Mouse (Mus musculus): ENCODE data around the gene Snx29. TPM values are rescaled to one million over a fixed set of nuclear protein-coding genes. Genes with fewer than 3 reads are reported as not detected.
"Not testable (repeated sequence)": the region's sequence is repeated elsewhere in the genome, so short reads cannot be mapped to it uniquely, and the experiment has no call there.

Snx29 gene
- 6.9 and 10.8 TPM in 2 replicates for polyA plus RNA-seq (2015; fragmentation: Nextera tagmentation; extraction: Ambion mirVana)

DNA sequence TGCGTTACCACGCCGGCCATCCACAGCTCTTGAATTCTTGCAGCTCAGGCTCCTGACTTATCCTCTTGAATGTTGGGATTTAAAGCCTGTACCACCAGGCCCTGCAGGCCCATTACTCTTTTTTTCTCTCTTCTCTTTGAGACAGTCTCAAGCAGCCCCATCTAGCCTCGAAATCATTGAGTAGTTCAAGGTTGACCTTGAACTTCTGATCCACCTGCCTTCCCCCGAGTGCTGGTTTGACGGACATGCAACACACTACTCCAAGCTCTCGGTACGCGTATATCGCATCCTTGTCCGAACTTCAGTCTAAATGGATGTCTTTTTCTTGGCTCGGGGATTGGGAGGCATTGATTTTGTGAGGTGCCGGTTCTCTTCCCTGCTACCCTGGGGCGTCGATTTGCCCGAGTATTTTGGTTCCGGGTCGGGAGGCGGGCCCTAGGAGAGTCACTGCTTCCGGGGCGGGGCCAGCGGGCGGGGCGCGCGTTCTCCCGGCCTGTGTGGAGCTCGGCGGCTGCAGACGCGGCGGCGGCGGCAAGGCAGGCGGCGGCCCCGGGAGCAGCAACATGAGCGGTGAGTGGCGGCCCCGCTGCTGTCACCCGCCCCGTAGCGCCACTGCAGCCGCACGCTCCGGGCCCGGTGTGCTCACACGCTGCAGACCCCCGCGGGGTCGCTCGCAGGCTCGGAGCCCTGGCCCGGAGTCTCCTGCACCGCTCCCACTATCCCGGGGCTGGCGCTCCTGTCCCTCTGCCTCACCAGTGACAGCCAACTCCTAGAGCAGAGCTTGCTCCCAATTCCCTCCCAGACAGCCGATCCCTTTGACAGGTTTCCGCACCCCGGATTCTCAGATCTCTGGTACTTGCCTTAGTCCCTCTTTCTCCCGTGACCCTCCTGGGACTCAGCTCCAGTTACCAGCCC, at the start of gene Snx29:
Gene Snx29 (plus strand): TSS at position 500 of the 915 bp plus-strand sequence.
- DNase-seq (ENCODE audit: low spot score) (peak; percentile 95), ATAC-seq (replicated peaks; ENCODE audit: low FRiP score, low read depth) (peak; percentile 96)
- peak within 1 kb of the TSS; percentile 77 for H3K4me3 ChIP-seq (replicated peaks; ENCODE audit: low read depth, low read length)
- no peaks in the 10 kb centered on the region for H3K27me3 ChIP-seq (ENCODE audit: insufficient read depth, low read length)
- no peaks in the 10 kb centered on the region for H3K9me3 ChIP-seq (replicated peaks; ENCODE audit: low read length)
- H3K27ac ChIP-seq = peak within 1 kb of the TSS; percentile 85
- no peaks in the 10 kb centered on the region for H3K36me3 ChIP-seq (ENCODE audit: insufficient read depth, low read length)
- peak within 1 kb of the TSS; percentile 75 for H3K9ac ChIP-seq (ENCODE audit: low read depth, low read length)
- 5% methylated on average over 53 of the region's 61 CpGs for WGBS
- H3K4me2 ChIP-seq (ENCODE audit: low read length) = peak within 1 kb of the TSS; percentile 76
- no peaks in the 10 kb centered on the region for H3K4me1 ChIP-seq (replicated peaks; ENCODE audit: insufficient read depth, low read length)
- TF ChIP-seq CTCF (IDR thresholded peaks at IDR 0.05; ENCODE audit: low read depth) = no peak

GRCm38 (mm10) chr16:11276888-11277287, 45.8 kb upstream of the Snx29 start:
- no peaks in the 10 kb centered on the region for H3K4me1 ChIP-seq (replicated peaks; ENCODE audit: insufficient read depth, low read length)
- 40% methylated on average over 3 of the region's 3 CpGs for WGBS
- no peak overlapping the region for H3K27ac ChIP-seq
- ATAC-seq (replicated peaks; ENCODE audit: low FRiP score, low read depth) = no peak
- no peaks in the 10 kb centered on the region for H3K9me3 ChIP-seq (replicated peaks; ENCODE audit: low read length)
- TF ChIP-seq CTCF (IDR thresholded peaks at IDR 0.05; ENCODE audit: low read depth) = no peak
- no peaks in the 10 kb centered on the region for H3K27me3 ChIP-seq (ENCODE audit: insufficient read depth, low read length)
- DNase-seq (ENCODE audit: low spot score) = no peak
- H3K36me3 ChIP-seq (ENCODE audit: insufficient read depth, low read length) = no peaks in the 10 kb centered on the region
- no peak overlapping the region for H3K4me3 ChIP-seq (replicated peaks; ENCODE audit: low read depth, low read length)
- H3K4me2 ChIP-seq (ENCODE audit: low read length) = no peak overlapping the region
- no peak overlapping the region for H3K9ac ChIP-seq (ENCODE audit: low read depth, low read length)

- no peak for DNase-seq (ENCODE audit: low spot score)
- no peak overlapping the region for H3K9ac ChIP-seq (ENCODE audit: low read depth, low read length)
- no peaks in the 10 kb centered on the region for H3K27me3 ChIP-seq (ENCODE audit: insufficient read depth, low read length)
- no peaks in the 10 kb centered on the region for H3K4me1 ChIP-seq (replicated peaks; ENCODE audit: insufficient read depth, low read length)
- TF ChIP-seq CTCF (IDR thresholded peaks at IDR 0.05; ENCODE audit: low read depth) = no peak
- 73% methylated on average over 6 of the region's 6 CpGs for WGBS
- no peak overlapping the region for H3K4me3 ChIP-seq (replicated peaks; ENCODE audit: low read depth, low read length)
- H3K4me2 ChIP-seq (ENCODE audit: low read length) = no peak overlapping the region
- H3K27ac ChIP-seq = no peak overlapping the region
- no peaks in the 10 kb centered on the region for H3K36me3 ChIP-seq (ENCODE audit: insufficient read depth, low read length)
- ATAC-seq (replicated peaks; ENCODE audit: low FRiP score, low read depth) = no peak
- H3K9me3 ChIP-seq (replicated peaks; ENCODE audit: low read length) = no peaks in the 10 kb centered on the region
Measured at GRCm38 (mm10) chr16:11278778-11279177, 43.9 kb upstream of the Snx29 start.

DNA sequence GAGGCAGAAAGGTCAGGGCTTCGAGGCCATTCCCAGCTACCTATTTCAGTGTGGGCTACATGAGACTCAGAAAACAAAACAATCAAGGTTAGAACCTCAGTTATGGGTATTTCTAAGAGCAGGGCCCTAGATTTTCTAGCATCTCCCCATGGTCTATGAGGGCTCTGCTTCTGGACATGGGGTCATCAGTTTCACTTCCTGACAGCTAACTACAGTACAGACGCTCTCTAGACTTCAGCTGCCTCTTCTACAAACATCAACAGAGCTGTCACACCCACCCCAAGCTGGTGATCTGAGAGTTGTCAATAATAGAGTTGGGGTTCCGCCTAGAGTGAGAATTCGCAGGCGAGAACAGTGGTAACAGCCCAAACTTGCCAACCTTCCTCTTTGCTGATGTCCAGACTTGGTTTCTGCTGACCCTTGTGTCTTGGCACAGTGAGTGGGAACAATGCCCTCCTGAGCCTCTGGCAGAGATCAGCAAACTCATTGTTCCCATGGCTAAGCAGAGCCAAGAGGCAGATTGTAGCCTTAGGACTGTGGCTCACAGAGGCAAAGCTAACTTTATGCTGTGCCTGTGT, 40.0 kb upstream of the Snx29 start:
- DNase-seq (ENCODE audit: low spot score) (no peak), ATAC-seq (replicated peaks; ENCODE audit: low FRiP score, low read depth) (no peak)
- Histone ChIP-seq H3K36me3 (ENCODE audit: insufficient read depth, low read length) (no peaks in the 10 kb centered on the region), H3K9ac (ENCODE audit: low read depth, low read length) (no peak overlapping the region), H3K4me2 (ENCODE audit: low read length) (no peak overlapping the region), H3K27me3 (ENCODE audit: insufficient read depth, low read length) (no peaks in the 10 kb centered on the region), H3K27ac (no peak overlapping the region), H3K9me3 (replicated peaks; ENCODE audit: low read length) (no peaks in the 10 kb centered on the region), H3K4me1 (replicated peaks; ENCODE audit: insufficient read depth, low read length) (no peaks in the 10 kb centered on the region), H3K4me3 (replicated peaks; ENCODE audit: low read depth, low read length) (no peak overlapping the region)
- TF ChIP-seq CTCF (IDR thresholded peaks at IDR 0.05; ENCODE audit: low read depth) = no peak
- WGBS = 84% methylated on average over 5 of the region's 5 CpGs

DNA sequence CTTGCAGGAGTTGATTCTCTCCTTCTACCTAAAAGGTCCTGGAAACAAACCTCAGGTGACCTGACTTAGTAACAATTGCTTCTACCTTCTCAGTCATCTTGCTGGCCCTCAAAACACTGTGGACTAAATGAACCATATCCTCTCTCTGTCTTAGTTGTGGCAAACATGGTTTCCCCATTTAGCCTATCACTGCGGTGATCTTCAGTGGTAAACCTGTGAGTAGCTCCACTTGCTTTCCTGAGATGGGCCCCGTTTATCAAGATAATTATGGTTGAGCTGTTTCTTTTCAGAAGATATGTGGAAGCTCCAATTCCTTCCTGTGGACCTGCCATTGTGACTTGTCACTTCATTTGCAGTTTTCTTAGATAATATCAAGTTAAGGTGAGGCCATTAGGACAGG, 37.8 kb upstream of the Snx29 start:
- H3K27me3 ChIP-seq (ENCODE audit: insufficient read depth, low read length) = no peaks in the 10 kb centered on the region
- no peak for TF ChIP-seq CTCF (IDR thresholded peaks at IDR 0.05; ENCODE audit: low read depth)
- no peak overlapping the region for H3K27ac ChIP-seq
- no peak overlapping the region for H3K4me3 ChIP-seq (replicated peaks; ENCODE audit: low read depth, low read length)
- ATAC-seq (replicated peaks; ENCODE audit: low FRiP score, low read depth) = no peak
- no peaks in the 10 kb centered on the region for H3K36me3 ChIP-seq (ENCODE audit: insufficient read depth, low read length)
- DNase-seq (ENCODE audit: low spot score) = no peak
- H3K4me2 ChIP-seq (ENCODE audit: low read length) = no peak overlapping the region
- H3K4me1 ChIP-seq (replicated peaks; ENCODE audit: insufficient read depth, low read length) = no peaks in the 10 kb centered on the region
- no peaks in the 10 kb centered on the region for H3K9me3 ChIP-seq (replicated peaks; ENCODE audit: low read length)
- no peak overlapping the region for H3K9ac ChIP-seq (ENCODE audit: low read depth, low read length)
- 86% methylated on average over 2 of the region's 2 CpGs for WGBS

DNA sequence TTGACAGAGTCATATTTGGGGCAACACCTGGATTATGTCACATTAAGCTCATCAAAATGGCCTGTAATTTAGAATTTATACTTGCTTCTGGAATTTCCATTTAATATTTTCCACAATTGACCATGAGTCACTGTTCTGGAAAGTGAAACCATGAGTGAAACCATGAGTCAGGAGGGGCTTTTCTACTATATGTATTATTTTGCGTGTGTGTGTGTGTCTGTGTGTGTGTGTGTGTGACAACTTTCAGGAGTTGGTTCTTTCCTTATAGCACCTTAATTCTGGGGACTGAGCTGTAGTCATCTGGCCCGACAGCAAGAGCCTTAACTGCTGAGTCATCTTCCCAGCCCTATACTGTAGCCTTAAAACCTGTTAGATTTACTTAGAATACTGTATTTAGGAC, 36.8 kb upstream of the Snx29 start:
- Histone ChIP-seq H3K27ac (no peak overlapping the region), H3K9me3 (replicated peaks; ENCODE audit: low read length) (no peaks in the 10 kb centered on the region), H3K27me3 (ENCODE audit: insufficient read depth, low read length) (no peaks in the 10 kb centered on the region), H3K9ac (ENCODE audit: low read depth, low read length) (no peak overlapping the region), H3K36me3 (ENCODE audit: insufficient read depth, low read length) (no peaks in the 10 kb centered on the region), H3K4me1 (replicated peaks; ENCODE audit: insufficient read depth, low read length) (no peaks in the 10 kb centered on the region), H3K4me3 (replicated peaks; ENCODE audit: low read depth, low read length) (no peak overlapping the region), H3K4me2 (ENCODE audit: low read length) (no peak overlapping the region)
- DNase-seq (ENCODE audit: low spot score) (no peak), ATAC-seq (replicated peaks; ENCODE audit: low FRiP score, low read depth) (no peak)
- no peak for TF ChIP-seq CTCF (IDR thresholded peaks at IDR 0.05; ENCODE audit: low read depth)
- 85% methylated on average over 2 of the region's 2 CpGs for WGBS

- H3K27me3 ChIP-seq (ENCODE audit: insufficient read depth, low read length); DNase-seq (ENCODE audit: low spot score); H3K36me3 ChIP-seq (ENCODE audit: insufficient read depth, low read length); ATAC-seq (replicated peaks; ENCODE audit: low FRiP score, low read depth); H3K4me1 ChIP-seq (replicated peaks; ENCODE audit: insufficient read depth, low read length); H3K9ac ChIP-seq (ENCODE audit: low read depth, low read length); H3K27ac ChIP-seq; H3K4me3 ChIP-seq (replicated peaks; ENCODE audit: low read depth, low read length); H3K4me2 ChIP-seq (ENCODE audit: low read length); H3K9me3 ChIP-seq (replicated peaks; ENCODE audit: low read length): not testable (repeated sequence)
- WGBS = 96% methylated on average over 7 of the region's 8 CpGs
Measured at GRCm38 (mm10) chr16:11288873-11289272, 33.8 kb upstream of the Snx29 start.

- DNase-seq (ENCODE audit: low spot score); H3K4me3 ChIP-seq (replicated peaks; ENCODE audit: low read depth, low read length); H3K9ac ChIP-seq (ENCODE audit: low read depth, low read length); H3K4me2 ChIP-seq (ENCODE audit: low read length); H3K27me3 ChIP-seq (ENCODE audit: insufficient read depth, low read length); H3K36me3 ChIP-seq (ENCODE audit: insufficient read depth, low read length); H3K4me1 ChIP-seq (replicated peaks; ENCODE audit: insufficient read depth, low read length); ATAC-seq (replicated peaks; ENCODE audit: low FRiP score, low read depth); H3K9me3 ChIP-seq (replicated peaks; ENCODE audit: low read length); H3K27ac ChIP-seq: not testable (repeated sequence)
- 66% methylated on average over 4 of the region's 4 CpGs for WGBS
Measured at GRCm38 (mm10) chr16:11295583-11295982, 27.1 kb upstream of the Snx29 start.

Measured in kidney, postnatal 0 days (tissue).